Mouse (Mus musculus) adrenal gland, postnatal 25 days (tissue): ENCODE results near the gene Col4a2. TPM values are rescaled to one million over a fixed set of nuclear protein-coding genes. Genes with fewer than 3 reads are reported as not detected.

Experiments
- DNase-seq: peaks from one replicate; pipeline ENCODE4 v3.0.0; 2021; ENCODE audit warnings: mixed read lengths
- total RNA-seq: library from RNA; stranded (reverse); gene quantifications from 2 replicates; pipeline ENCODE4 v1.2.3, GENCODE M21; 2021

Gene Col4a2
- total RNA-seq, 1 experiment from 2014 or later = 214 TPM

DNA sequence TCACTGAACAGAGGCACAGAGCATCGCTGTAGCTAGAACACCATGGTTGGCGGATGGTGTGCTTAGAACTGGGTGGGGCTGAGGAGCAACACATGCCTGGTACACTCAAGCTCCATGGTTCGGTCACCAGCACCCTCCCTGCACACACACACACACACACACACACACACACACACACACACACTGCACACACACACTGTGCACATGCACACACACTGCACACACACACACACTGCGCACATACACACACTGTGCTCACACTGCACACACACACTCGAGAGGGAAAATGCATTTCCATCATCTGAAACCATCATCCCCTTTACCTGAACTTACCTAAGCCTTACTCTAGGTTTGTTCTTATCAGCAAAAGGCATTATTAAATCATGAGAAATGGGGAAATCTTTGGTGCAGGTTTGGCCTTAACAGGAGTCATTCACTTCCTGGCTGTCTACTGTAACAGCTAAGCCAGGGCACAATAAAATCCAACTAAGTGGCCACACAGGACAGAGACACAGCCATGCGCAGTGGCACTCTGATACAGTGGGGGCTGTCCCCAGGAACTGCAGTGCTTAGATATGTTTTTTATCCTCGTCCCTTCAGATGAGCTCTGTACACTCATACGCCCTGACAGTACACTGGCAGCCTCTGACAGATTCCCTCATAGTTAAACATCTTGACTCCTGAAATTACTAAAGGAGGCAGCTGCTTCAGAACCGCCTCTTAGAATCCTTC is 49.1 kb downstream of the Col4a2 start:
- DNase-seq = no peak

DNA sequence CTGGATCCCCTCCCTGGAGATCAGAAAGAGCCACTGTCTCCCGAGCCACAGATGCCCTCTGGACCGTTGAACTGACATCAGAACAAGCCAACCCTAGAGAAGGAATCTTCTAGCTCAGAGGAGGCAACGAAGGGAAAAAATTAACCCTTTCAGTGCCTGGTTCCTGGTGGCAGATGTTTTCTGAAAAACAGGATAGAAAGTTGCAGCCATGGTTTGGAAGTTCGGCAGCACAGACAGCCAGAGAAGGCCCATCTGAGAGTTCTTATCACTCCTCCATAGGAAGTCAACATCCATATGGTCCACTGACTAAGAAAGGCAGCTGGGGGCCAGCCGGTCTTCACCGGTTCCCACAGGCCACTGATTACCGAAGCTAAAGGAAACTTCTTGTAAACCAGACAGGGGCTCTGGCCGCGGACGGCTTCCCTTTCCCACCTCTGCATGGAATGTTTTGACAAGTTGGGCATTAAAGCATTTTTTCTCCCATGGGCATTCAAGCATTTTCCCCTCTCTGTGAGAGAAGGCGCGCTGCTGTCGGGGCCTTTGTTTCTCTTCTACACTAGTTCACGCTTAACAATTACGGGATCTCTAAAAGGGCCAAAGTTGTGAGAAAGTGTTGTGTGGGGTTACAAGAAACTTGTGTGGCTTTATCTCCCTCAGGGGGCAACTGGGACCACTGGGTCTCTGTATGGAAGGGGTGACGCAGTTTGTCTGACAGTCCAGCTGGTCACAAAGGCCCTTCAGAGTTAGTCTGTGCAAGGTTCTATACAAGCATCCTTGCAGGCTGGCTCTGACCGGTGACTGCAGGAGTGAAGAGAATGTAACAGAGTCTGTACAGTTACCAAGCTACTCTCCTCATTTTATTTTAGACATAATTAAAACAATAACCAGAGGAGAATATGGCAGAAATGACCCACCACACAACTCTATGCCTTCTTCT is 49.9 kb downstream of the Col4a2 start:
- DNase-seq = no peak

DNA sequence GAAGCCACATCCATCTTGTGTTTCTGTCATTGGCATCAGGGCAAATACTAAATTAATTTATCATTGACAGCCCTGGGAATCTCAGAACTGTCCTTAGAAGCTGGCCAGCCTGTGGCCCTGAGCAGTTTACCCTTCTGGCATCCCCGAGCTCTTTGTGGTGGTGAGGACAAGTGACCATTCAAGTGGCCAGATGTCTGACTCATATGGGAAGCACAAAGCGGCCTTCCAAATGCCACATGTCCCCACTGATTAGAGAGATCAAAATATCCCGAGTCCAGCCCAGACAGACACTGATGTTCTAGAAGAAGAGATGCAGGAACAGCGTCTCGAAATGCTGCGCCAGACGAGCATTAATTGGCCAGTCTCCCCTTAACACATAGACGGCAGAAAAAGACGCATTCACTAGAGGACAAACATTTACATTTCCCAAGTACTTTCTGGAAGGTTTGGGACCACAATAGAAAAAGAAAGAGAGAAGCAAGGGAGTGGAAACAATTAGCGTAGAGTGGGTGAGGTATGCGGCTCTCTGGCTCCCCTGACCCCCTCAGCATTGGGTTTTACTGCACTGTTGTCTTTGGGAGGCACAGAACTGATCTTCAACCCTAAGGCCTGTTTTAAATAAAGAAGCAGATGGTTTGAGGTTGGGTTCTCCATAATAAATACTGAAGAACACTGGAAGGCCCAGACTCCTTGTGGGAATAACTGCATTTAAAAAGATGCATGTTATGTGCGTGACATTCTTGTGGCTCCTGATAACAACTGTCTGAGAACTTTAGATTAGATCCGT is 50.9 kb downstream of the Col4a2 start:
- no peak for DNase-seq

DNA sequence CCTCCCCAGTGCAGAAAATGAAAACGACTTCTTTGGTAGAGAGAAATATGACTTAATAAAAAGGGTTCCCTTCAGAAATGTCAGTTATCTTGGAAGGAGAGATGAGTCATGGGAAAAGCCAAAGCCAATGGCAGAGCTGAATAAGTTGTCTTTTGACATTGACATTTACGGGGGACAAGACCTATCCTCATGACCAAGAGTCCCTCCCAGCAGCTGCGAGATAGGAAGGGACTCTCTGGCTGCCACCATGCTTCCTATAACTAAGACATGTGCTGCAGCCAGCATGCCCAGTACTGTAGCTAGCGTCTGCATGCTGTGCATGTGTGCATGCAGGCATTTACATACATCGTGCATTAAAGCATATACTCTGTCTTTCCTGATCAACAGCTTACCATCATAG is 53.6 kb downstream of the Col4a2 start:
- DNase-seq = no peak

DNA sequence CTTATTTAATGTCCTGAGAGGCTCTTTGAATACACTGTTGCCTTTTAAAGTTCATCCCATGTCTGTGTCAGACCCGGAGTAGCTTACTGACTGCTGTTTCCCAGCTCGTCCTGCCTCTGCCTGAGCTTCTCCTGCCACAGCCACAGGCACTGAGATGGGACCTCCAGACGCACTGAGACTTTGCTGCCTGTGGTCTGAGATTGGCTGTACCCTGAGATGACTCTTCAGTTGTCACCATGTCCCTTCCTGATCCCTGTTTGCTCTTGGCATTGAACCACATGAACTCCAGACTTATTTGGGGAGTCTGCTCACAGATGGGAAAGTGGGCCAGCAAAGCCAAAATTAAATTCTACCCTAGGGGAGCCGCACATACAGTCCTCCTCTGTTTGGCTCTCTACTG is 54.1 kb downstream of the Col4a2 start:
- no peak for DNase-seq

DNA sequence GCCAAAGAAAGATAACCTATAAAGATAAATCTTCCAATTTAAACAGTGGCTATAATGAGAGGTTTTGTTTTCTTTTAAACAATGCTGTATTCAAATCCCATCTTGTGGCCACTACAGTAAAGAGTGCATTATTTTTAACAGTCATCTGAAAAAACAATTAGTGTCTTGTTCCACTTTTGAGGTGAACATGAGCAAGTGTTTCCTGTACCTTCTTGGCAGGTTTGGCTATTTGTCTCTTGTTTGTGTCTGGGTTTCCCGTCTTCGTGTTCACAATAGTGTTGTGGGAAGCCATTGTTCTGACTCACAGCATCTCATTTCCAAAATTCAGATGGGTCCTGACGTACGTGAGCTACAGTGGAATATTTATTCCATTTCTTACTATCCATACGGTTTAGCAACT is 55.1 kb downstream of the Col4a2 start:
- DNase-seq = no peak

DNA sequence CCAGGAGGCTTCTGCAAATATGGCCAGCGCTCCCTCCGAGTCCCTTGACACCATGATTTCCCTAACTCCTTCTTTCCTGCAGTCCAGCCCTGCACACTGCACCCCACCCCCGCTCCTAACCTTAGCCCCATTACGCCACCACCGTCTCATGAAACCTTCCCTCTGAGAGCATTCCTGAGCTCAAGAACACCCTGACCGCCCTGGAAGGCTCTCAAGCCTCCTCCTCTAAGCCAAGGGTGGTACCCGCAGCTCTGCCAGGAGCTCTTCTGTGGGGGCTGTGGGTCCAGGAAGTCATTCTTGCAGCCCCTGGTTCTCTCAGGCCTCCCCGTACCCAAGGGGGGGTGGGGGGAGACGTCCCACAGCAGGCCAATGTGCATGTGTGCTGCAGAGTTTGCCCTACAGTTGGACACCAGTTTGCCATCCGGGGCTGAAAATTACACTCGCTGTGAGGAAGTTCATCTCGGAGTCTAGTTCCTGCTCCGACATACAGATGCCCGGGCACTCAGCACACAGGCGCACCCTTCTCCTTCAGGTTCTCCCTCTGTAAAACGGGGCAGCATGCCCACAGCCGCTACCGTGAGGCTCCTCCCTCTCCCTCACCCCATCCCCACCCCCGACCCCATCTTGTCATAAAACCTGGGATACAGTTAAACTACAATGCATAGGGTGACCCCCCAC is 57.1 kb downstream of the Col4a2 start:
- DNase-seq = peak; percentile 35

DNA sequence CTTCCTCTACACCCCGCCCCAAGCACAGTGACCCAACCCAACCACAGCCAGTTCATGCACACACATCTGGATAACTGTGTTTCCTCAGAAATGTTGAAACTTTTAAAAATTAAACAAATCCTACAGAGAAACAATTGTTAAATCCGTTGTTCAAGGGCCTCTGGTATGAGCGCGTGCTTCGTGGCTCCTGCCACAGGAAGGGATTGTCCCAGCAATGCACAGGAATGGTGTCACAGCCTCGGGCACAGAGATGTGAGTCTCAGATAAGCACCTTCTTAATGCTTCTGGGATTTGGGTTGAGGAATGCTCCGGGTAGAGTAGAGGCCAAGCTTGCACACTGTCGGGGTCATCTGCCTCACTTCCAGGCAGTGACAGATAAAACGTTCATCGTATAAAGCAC is 58.7 kb downstream of the Col4a2 start:
- no peak for DNase-seq

DNA sequence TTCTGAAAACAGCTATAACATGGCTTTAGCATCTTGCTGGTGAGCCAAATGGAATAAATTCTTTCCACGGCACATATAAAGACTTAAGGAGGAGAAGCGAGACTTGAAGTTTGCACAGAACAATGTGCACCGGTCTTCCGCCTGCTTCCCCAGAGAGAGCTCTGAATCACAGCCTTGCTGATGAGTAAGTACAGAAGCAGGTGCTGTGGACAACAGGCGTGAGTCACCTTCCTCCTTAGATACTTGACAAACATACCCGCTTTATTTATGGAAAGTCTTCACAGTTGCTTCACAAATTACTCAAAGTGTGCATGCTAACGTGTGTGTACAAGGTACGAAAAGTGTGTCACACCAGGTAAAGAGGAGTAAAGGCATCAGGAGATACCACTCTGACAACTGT is 59.5 kb downstream of the Col4a2 start:
- DNase-seq = no peak

DNA sequence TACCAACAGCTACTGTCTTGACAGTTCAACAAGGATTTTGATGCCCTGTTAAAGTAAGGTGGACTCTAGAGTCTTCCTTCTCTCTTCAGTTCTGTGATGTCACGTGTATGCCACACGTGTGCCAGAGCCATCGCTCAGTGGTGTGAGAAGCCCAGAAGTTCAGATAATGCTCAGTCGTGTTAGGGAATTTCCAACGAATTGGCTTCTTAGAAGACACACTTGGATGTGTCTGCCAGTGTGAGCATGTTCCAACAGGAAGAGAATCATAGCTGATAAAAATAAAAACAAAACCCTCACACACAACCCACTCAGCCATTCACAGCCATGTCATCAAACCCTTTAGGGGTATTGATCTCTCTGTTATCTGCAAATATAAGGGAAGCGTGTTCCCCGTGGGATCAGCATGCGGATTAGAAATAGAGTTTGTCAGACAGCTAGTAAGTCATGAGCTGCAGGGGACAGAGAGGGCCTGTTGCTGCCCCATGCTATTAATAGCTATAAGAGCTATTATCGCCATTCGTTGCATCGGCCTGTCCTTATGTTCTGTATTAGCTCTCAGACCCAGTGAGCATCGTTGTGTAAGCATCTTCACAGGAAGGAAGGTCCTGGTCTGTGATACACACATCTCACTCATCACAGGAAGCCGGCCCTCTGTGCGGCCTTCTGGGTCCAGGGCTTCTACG is 61.2 kb downstream of the Col4a2 start:
- DNase-seq = no peak

DNA sequence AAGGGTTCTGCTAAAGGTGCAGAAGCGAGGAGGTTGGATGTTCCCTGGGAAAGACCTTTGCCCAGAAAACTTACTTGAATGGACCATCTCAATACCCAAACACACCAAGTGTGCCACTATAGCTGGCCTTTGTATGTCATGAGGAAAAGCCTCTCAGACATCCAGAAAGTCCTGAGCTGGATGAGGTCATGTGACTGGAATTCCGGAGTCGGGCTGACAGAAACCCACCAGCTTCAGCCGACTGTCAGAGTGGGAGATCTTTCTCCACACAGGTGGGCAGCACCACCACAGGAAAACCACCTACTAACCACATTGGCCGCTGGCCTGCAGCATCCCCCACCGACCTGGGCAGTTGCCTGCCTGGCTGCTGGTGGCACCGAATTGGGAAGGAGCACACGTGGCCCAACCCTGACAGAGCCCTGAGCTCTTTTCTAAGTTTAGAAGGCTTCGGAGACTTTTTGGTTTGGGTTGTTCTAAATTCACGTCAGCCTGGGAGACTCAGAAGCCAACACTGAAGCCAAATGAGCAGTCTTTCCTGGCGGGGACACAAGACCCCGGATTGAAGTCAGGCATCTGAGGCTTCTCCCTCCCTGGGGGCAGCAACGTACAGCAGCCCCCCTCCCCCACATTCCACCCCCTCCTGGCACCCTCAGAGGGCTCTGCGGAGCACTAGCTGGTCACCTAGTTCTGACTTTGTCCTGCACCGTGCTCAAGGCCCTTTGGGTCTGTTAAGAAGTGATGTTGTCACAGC is 61.9 kb downstream of the Col4a2 start:
- DNase-seq = no peak

DNA sequence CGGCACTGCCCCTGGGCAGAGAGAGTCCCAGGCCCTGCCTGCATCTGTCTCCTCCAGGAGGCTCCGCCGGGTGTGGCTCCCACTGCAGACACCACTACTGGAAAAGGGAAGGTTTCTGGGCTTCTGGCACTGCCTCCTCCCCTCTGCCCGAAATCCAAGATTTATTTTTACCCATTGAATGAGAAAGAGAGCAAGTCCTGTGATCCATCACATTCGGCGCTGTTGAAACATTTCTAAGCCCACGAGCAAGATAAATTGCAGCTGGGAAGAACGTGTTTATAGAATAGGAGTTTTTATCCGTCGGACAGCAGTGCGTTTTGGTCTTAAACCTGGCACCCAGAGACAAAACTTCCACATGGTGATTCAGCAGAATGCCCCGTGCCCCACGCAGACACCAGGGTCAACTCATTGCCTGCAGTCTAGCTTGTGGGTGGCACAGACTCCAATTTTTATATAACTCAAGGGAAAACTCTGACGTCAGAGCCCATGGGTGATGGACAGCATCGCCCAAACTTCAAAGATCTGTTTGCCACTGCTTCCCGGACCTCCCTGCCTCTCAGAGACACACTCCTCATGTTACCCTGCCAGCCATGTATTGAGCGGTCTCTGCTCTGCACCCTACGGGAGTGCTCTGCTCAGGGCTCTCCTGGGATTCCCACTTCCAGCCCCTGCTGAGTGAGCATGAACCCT is 63.3 kb downstream of the Col4a2 start:
- peak; percentile 44 for DNase-seq

DNA sequence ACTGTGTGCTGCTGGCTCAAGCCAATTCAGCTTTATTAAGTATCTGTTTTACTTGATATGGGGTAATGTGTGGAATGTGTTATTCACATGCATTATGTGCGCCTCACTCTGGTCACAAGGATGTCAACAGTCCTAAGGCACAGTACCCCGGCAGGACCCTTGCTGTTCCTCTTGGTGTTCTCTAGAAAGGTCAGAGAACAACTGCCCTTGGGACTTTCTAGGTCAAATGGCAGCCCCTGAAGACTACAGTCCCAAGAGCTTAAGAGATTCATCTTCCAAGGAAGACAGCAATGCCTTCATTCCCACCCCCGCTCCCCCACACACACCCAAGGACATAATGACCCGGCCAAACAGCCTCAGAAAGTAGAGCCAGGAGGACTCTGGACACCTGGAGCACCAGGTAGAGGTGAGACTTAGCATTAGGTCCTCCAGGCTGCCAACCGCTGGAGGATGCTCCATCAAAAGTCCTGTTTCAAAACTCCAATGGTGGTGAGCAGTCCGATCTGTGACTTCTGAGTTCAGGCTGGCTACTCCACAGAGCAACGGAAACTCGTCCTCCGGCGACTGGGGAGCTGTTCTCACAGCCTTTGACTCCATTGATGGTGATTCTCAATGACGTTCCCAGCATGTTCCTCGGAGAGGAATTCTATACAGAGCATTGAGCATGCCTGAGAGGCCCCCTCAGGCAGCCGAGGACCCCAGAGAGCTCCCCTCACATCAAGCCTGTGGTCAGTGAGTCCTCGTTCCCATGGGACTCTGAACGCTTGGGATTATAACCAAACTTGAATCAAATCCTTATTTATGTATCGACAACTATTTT is 65.0 kb downstream of the Col4a2 start:
- no peak for DNase-seq

DNA sequence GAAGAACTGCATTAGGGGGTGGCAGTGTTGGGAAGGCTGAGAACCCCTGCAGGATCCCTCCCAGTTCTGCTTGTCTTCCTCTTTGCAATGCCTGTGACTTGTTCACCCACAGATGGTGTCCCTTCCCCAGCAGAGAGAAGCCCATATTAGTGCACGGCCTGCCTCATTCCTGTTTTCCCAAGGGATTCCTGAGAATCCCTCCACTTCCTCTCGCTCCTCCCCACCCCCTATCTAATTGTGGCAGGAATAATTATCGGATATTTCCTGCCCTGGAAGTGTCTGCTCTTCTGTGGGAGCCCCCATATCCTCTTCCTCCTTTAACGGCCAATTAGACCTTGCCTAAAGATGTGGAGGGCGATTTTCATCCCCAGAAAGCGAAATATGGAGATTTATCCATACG is 67.0 kb downstream of the Col4a2 start:
- no peak for DNase-seq

DNA sequence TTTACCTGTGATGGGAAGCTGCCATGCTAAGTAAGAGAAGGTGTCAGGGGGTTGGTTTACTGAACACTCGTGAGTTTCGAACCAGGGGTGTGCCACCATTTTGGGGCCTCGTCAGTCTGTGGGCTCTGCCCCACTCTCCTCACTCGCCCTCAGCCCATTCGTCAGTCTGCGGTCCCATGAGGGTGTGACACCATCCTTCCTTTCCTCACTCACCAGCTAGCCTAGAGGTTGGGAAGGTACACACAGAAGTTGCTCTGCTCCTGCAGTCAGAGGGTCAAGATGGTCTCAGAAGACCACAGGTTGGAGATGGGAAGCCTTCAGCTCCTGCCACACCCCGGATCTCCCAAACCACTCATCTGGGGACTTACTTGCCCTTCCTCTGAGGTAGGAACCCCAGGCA is 68.9 kb downstream of the Col4a2 start:
- no peak for DNase-seq

DNA sequence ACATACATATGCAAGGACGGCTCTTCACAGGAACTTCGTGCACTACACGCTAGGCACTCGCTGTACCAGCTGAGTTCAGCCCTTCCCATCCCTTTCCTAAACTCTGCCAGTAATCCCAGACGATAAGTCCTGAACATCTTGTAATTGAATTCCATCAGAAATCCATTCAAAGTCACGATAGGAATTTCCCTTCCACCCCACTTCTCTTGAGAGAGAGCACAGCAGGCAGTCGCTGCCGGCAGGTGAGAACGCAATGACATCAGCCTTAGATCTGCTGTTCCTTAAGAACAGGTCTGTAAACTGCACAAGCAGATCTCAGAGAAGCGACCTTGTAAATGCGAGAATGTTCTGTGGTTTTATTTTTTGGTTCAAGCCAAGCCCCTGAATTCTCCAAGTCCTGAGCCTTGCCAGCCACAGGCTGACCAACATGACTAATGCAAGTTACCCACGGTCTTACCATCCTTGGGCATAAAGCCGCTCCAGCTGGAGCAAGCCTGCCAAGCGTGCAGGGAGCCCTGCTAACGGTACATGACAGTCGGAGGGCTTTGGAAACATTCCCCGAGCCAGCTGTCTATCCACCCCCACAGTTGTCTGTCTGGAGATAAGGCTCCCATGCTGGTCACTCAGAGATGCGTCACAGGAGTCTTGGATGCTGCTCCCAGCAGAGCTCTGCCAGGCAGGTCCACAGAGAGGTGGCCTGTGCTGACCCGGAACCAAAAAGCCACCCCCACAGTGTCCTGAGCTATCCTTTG is 69.6 kb downstream of the Col4a2 start:
- DNase-seq = peak; percentile 74

DNA sequence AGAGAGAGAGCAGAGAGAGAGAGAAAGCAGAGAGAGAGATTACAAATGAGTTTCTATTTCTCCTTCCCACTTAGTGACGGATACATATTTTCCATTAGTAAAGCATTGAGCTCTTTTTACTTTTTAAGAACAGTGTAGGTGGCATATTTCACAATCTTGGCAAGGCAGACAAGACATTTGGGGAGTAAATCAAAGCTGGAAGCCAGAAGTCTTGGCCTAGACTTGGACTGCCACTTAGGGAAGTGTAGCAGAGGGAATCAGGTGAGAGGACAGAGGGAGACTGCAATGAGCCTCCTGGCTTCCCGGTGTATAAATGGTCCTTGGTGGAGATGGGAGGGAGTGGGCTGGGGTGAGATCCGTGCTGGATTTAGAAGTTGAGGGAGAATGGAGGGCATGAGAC is 70.3 kb downstream of the Col4a2 start:
- no peak for DNase-seq

DNA sequence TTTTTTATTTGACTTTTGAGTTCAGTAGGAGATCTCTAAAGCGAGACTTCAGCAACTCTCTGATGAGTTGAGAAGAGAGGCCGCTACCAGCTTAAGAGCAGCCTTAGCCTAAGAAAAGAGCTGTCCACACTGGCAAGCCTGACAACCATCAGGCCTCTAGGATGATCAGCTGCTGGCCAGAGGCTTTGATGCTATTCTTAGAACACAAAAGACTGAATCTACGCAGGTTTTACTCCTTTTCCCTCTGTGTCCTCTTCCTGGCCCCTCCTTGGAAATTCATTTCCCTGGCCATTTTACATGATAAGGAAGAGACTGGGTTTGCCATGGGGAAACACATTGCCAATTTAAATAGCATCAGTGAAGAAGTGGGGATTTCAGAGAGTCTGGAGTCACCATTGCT is 70.8 kb downstream of the Col4a2 start:
- DNase-seq = no peak

DNA sequence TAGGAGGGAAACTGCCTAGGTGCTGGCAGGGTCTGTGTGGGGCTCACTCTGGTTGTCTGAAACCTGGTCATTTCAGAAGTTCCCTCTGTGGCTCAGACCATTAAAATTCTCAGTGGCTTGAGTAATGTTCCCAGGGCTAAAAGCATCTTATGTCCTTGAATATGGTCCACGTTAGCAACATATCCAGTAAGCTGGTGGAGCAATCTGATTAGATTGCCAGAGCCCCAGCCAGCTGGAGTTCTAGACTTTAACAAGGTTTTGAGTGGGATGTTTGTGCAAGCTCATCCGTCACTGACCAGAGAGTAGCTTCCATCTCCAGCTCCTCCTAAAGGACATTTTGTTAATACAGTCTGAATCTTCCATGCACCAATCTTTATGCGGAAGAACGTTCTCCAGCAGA is 72.2 kb downstream of the Col4a2 start:
- DNase-seq = no peak
